22 mouse cellular contexts compared by ENCODE assay signal in genomic region chr5:129918065-129918651, GRCm38 (mm10). TPM values are rescaled to one million over a fixed set of nuclear protein-coding genes. Genes with fewer than 3 reads are reported as not detected.
DNase-seq lines count a peak whose midpoint lies in the region; ATAC-seq and TF ChIP-seq lines count a peak whose summit lies in the region.
"Had no signal": no experiment of that assay in that cellular context is flagged by ENCODE, and none has a peak within 500 bp of the region (broad histone marks: within the 10 kb centered on the region; RNA-seq: fewer than 3 reads in every experiment).

No protein-coding gene starts in this region.

- H3K27me3 ChIP-seq in liver, postnatal 0 days (ENCODE audit: insufficient read depth, low read length), result no peaks in the 10 kb centered on the region
- H3K27me3 ChIP-seq in liver, embryonic 14.5 days (ENCODE audit: control insufficient read depth, insufficient read depth, low read length), result no peaks in the 10 kb centered on the region
- no peaks in the 10 kb centered on the region for H3K27me3 ChIP-seq in kidney, adult 2 months (replicated peaks; ENCODE audit: control insufficient read depth, insufficient read depth, low read length)
- H3K27me3 ChIP-seq in forebrain, postnatal 0 days (ENCODE audit: insufficient read depth, low read length), result no peaks in the 10 kb centered on the region
- H3K27me3 ChIP-seq in midbrain, embryonic 10.5 days (ENCODE audit: low read depth, poor library complexity, severe bottlenecking), result no peaks in the 10 kb centered on the region
- H3K27me3 ChIP-seq: embryonic facial prominence, embryonic 13.5 days; forebrain, embryonic 12.5 days; heart, embryonic 15.5 days; intestine, embryonic 15.5 days had no signal

- no peak overlapping the region for H3K9ac ChIP-seq in liver, postnatal 0 days (replicated peaks)
- H3K9ac ChIP-seq in ES-E14 (ENCODE audit: insufficient read depth, low read depth, low read length, poor library complexity, severe bottlenecking), result peak overlapping the region; percentile 73
- H3K9ac ChIP-seq in liver, embryonic 14.5 days (replicated peaks), result no peak overlapping the region
- no peak overlapping the region for H3K9ac ChIP-seq in forebrain, postnatal 0 days
- H3K9ac ChIP-seq: embryonic facial prominence, embryonic 13.5 days; forebrain, embryonic 12.5 days; heart, embryonic 15.5 days; hindbrain, embryonic 14.5 days; intestine, embryonic 15.5 days had no signal

- no peak overlapping the region for H3K27ac ChIP-seq in liver, postnatal 0 days (ENCODE audit: low read depth)
- peak overlapping the region; percentile 94 for H3K27ac ChIP-seq in ES-E14 (ENCODE audit: insufficient read depth, low read depth, low read length, poor library complexity, severe bottlenecking)
- no peak overlapping the region for H3K27ac ChIP-seq in liver, embryonic 14.5 days
- no peak overlapping the region for H3K27ac ChIP-seq in kidney, adult 2 months (ENCODE audit: insufficient read depth, low read depth, low read length)
- H3K27ac ChIP-seq in forebrain, postnatal 0 days (ENCODE audit: low read depth, low read length), result no peak overlapping the region
- H3K27ac ChIP-seq in midbrain, embryonic 10.5 days (replicated peaks), result no peak overlapping the region
- H3K27ac ChIP-seq: embryonic facial prominence, embryonic 13.5 days; forebrain, embryonic 12.5 days; heart, embryonic 15.5 days; hindbrain, embryonic 14.5 days; intestine, embryonic 15.5 days had no signal

- TF ChIP-seq CTCF in liver, postnatal 0 days (IDR thresholded peaks at IDR 0.05; ENCODE audit: low read depth), result no peak
- TF ChIP-seq CTCF in liver, embryonic 14.5 days (IDR thresholded peaks at IDR 0.05; ENCODE audit: low read depth), result no peak
- TF ChIP-seq CTCF in kidney, adult 2 months (conservative IDR thresholded peaks at IDR 0.05; ENCODE audit: insufficient read depth, insufficient read length, low read depth, low read length), result no peak
- TF ChIP-seq CTCF in forebrain, postnatal 0 days (IDR thresholded peaks at IDR 0.05; ENCODE audit: low read depth), result no peak

- TF ChIP-seq POLR2A in kidney, adult 2 months (IDR thresholded peaks at IDR 0.05; ENCODE audit: low read depth, low read length), result no peak

- TF ChIP-seq EP300 in liver, postnatal 0 days (IDR thresholded peaks at IDR 0.05; ENCODE audit: low read depth), result no peak
- no peak for TF ChIP-seq EP300 in liver, embryonic 14.5 days (IDR thresholded peaks at IDR 0.05; ENCODE audit: low read depth)

- H3K4me2 ChIP-seq in liver, postnatal 0 days (ENCODE audit: low read depth, low read length), result no peak overlapping the region
- H3K4me2 ChIP-seq in liver, embryonic 14.5 days (ENCODE audit: low read depth), result no peak overlapping the region
- H3K4me2 ChIP-seq in forebrain, postnatal 0 days (ENCODE audit: low read depth), result no peak overlapping the region
- H3K4me2 ChIP-seq: embryonic facial prominence, embryonic 13.5 days; forebrain, embryonic 12.5 days; heart, embryonic 11.5 days; heart, embryonic 15.5 days; hindbrain, embryonic 14.5 days; intestine, embryonic 15.5 days had no signal

- DNase-seq in liver (peak; percentile 37), ES-E14 (ENCODE audit: low read depth, low spot score) (no peak), ZHBTc4 (ENCODE audit: low read depth, low spot score) (peak; percentile 83)
- no peak for DNase-seq in liver, postnatal 0 days
- peak in 1 of 3 experiments; percentile 37 for DNase-seq in liver, embryonic 14.5 days (ENCODE audit: low read depth in 3 of 3, low spot score in 3 of 3)
- no peak for DNase-seq in kidney, adult 2 months
- DNase-seq in forebrain, postnatal 0 days, result no peak
- no peak for DNase-seq in midbrain, embryonic 10.5 days (ENCODE audit: low spot score)
- DNase-seq: adrenal gland, postnatal 14 days; cerebellum, adult 11-12 months; cerebellum, adult 9-11 months; cerebellum, postnatal 36 days; gastrocnemius, postnatal 14 days; heart, adult 11 months; heart, postnatal 14 days had no signal

- no peak overlapping the region for H3K4me3 ChIP-seq in liver, postnatal 0 days (ENCODE audit: low read depth, low read length)
- H3K4me3 ChIP-seq in ES-E14 (ENCODE audit: insufficient read depth in 1 of 2, low read depth in 1 of 2, low read length in 2 of 2, poor library complexity in 1 of 2, severe bottlenecking in 1 of 2), result peak overlapping the region; percentile 39 to 53
- H3K4me3 ChIP-seq in liver, embryonic 14.5 days (ENCODE audit: insufficient read depth in 1 of 2, low read depth in 2 of 2, low read length in 2 of 2), result no peak overlapping the region
- no peak overlapping the region for H3K4me3 ChIP-seq in kidney, adult 2 months (ENCODE audit: insufficient read depth, low read depth, low read length)
- no peak overlapping the region for H3K4me3 ChIP-seq in forebrain, postnatal 0 days (ENCODE audit: low read depth, low read length)
- H3K4me3 ChIP-seq in midbrain, embryonic 10.5 days, result no peak overlapping the region
- H3K4me3 ChIP-seq: embryonic facial prominence, embryonic 13.5 days; forebrain, embryonic 12.5 days; heart, embryonic 15.5 days; intestine, embryonic 15.5 days had no signal

- ATAC-seq in liver, postnatal 0 days, result no peak
- ATAC-seq in liver, embryonic 14.5 days (ENCODE audit: insufficient read depth), result peak; percentile 56; the same call in 1 of the 2 replicates
- ATAC-seq in forebrain, postnatal 0 days, result no peak
- ATAC-seq: forebrain, embryonic 16.5 days; intestine, embryonic 15.5 days had no signal

- no peaks in the 10 kb centered on the region for H3K9me3 ChIP-seq in liver, postnatal 0 days (ENCODE audit: low read length)
- no peaks in the 10 kb centered on the region for H3K9me3 ChIP-seq in ES-E14 (ENCODE audit: control insufficient read depth, insufficient read depth, low read depth, low read length)
- H3K9me3 ChIP-seq in liver, embryonic 14.5 days (ENCODE audit: control insufficient read depth, low read length), result no peaks in the 10 kb centered on the region
- H3K9me3 ChIP-seq in forebrain, postnatal 0 days (ENCODE audit: low read length), result no peaks in the 10 kb centered on the region
- H3K9me3 ChIP-seq in midbrain, embryonic 10.5 days (replicated peaks), result no peaks in the 10 kb centered on the region
- H3K9me3 ChIP-seq: embryonic facial prominence, embryonic 13.5 days; forebrain, embryonic 12.5 days; heart, embryonic 15.5 days; intestine, embryonic 15.5 days had no signal

- no peaks in the 10 kb centered on the region for H3K4me1 ChIP-seq in liver, postnatal 0 days (ENCODE audit: insufficient read depth)
- peaks cover 6 to 9% of the 10 kb centered on the region in 2 experiments; a peak in 3 of 4 replicates for H3K4me1 ChIP-seq in ES-E14 (ENCODE audit: control insufficient read depth in 2 of 2, insufficient read depth in 2 of 2, low read length in 2 of 2, poor library complexity in 1 of 2)
- peaks cover 0 to 4% of the 10 kb centered on the region in 2 experiments; a peak in 1 of 4 replicates for H3K4me1 ChIP-seq in liver, embryonic 14.5 days (replicated peaks; ENCODE audit: control insufficient read depth in 2 of 2, insufficient read depth in 2 of 2, low read length in 1 of 2)
- H3K4me1 ChIP-seq in kidney, adult 2 months (ENCODE audit: control insufficient read depth, insufficient read depth, low read length), result no peaks in the 10 kb centered on the region
- no peaks in the 10 kb centered on the region for H3K4me1 ChIP-seq in forebrain, postnatal 0 days (ENCODE audit: insufficient read depth)
- H3K4me1 ChIP-seq in midbrain, embryonic 10.5 days, result no peaks in the 10 kb centered on the region
- H3K4me1 ChIP-seq: embryonic facial prominence, embryonic 13.5 days; forebrain, embryonic 12.5 days; heart, embryonic 15.5 days; intestine, embryonic 15.5 days had no signal

- in situ Hi-C loops in ES-E14 (cut with MboI; ENCODE audit: low sequenced_read_pairs in 2 of 2, unreplicated experiment in 2 of 2), result no loop called here

- 84% methylated on average over 24 of the region's 24 CpGs for WGBS in liver, postnatal 0 days (ENCODE audit: insufficient replicate concordance)
- 80% methylated on average over 24 of the region's 24 CpGs for WGBS in liver, embryonic 14.5 days (ENCODE audit: insufficient replicate concordance)
- 91% methylated on average over 24 of the region's 24 CpGs for WGBS in kidney, adult 2 months
- 92% methylated on average over 24 of the region's 24 CpGs for WGBS in forebrain, postnatal 0 days
- 90% methylated on average over 24 of the region's 24 CpGs for WGBS in midbrain, embryonic 10.5 days

- no peaks in the 10 kb centered on the region for H3K36me3 ChIP-seq in liver, postnatal 0 days (replicated peaks; ENCODE audit: insufficient read depth, low read length)
- H3K36me3 ChIP-seq in ES-E14 (ENCODE audit: control insufficient read depth, insufficient read depth, low read length, poor library complexity, severe bottlenecking), result no peaks in the 10 kb centered on the region
- H3K36me3 ChIP-seq in liver, embryonic 14.5 days (replicated peaks; ENCODE audit: control insufficient read depth, insufficient read depth, low read depth), result no peaks in the 10 kb centered on the region
- H3K36me3 ChIP-seq in kidney, adult 2 months (ENCODE audit: control insufficient read depth, insufficient read depth, low read length), result no peaks in the 10 kb centered on the region
- no peaks in the 10 kb centered on the region for H3K36me3 ChIP-seq in forebrain, postnatal 0 days (ENCODE audit: insufficient read depth)
- no peaks in the 10 kb centered on the region for H3K36me3 ChIP-seq in midbrain, embryonic 10.5 days
- H3K36me3 ChIP-seq: embryonic facial prominence, embryonic 13.5 days; forebrain, embryonic 12.5 days; heart, embryonic 15.5 days; intestine, embryonic 15.5 days had no signal

RNA-seq across cellular contexts. Expression of gene Nupr1l, which starts 9.8 kb away (rescaled TPM):
- polyA plus RNA-seq in liver, postnatal 0 days (2015; fragmentation: Nextera tagmentation; extraction: Ambion mirVana), result 1.4 TPM in 2 replicates
- total RNA-seq in ES-E14 (2012; rRNA removed), result 1.1 and 2.9 TPM in 2 replicates
- polyA plus RNA-seq in liver, embryonic 14.5 days (2012; rRNA removed), result 0.26 and 0.61 TPM in 2 replicates
- polyA plus RNA-seq in liver, embryonic 14.5 days (2014; fragmentation: Nextera tagmentation; extraction: Ambion mirVana), result 0.71 and 0.72 TPM in 2 replicates
- polyA plus RNA-seq in kidney, adult 2 months (2012; rRNA removed), result 5.7 and 7.4 TPM in 2 replicates
- 1.4 and 3.0 TPM in 2 replicates for total RNA-seq in forebrain, postnatal 0 days (2014; rRNA removed)
- polyA plus RNA-seq in forebrain, postnatal 0 days (2015; fragmentation: Nextera tagmentation; extraction: Ambion mirVana), result 5.5 and 5.6 TPM in 2 replicates
- 4.2 and 6.1 TPM in 2 replicates for polyA plus RNA-seq in midbrain, embryonic 10.5 days (2016; fragmentation: Nextera tagmentation; extraction: Ambion mirVana)

RNA-seq across cellular contexts. Expression of gene Phkg1, which starts 19.8 kb away (rescaled TPM):
- polyA plus RNA-seq in liver, postnatal 0 days (2015; fragmentation: Nextera tagmentation; extraction: Ambion mirVana), result 0.08 and 0.20 TPM in 2 replicates
- 6.4 and 7.2 TPM in 2 replicates for total RNA-seq in ES-E14 (2012; rRNA removed)
- polyA plus RNA-seq in liver, embryonic 14.5 days (2012; rRNA removed), result 0.05 and 0.10 TPM in 2 replicates
- 0.10 and 0.18 TPM in 2 replicates for polyA plus RNA-seq in liver, embryonic 14.5 days (2014; fragmentation: Nextera tagmentation; extraction: Ambion mirVana)
- 3.2 and 3.7 TPM in 2 replicates for polyA plus RNA-seq in kidney, adult 2 months (2012; rRNA removed)
- total RNA-seq in forebrain, postnatal 0 days (2014; rRNA removed), result 1.2 and 1.4 TPM in 2 replicates
- 0.50 and 1.3 TPM in 2 replicates for polyA plus RNA-seq in forebrain, postnatal 0 days (2015; fragmentation: Nextera tagmentation; extraction: Ambion mirVana)
- 0.25 and 0.41 TPM in 2 replicates for polyA plus RNA-seq in midbrain, embryonic 10.5 days (2016; fragmentation: Nextera tagmentation; extraction: Ambion mirVana)

RNA-seq across cellular contexts. Expression of gene Zbed5, which starts 22.6 kb away (rescaled TPM):
- polyA plus RNA-seq in liver, postnatal 0 days (2015; fragmentation: Nextera tagmentation; extraction: Ambion mirVana), result 3.3 and 3.7 TPM in 2 replicates
- total RNA-seq in ES-E14 (2012; rRNA removed), result 15.7 and 16.6 TPM in 2 replicates
- 0.43 and 0.70 TPM in 2 replicates for polyA plus RNA-seq in liver, embryonic 14.5 days (2012; rRNA removed)
- polyA plus RNA-seq in liver, embryonic 14.5 days (2014; fragmentation: Nextera tagmentation; extraction: Ambion mirVana), result 0.67 and 1.4 TPM in 2 replicates
- polyA plus RNA-seq in kidney, adult 2 months (2012; rRNA removed), result 0.54 and 0.61 TPM in 2 replicates
- total RNA-seq in forebrain, postnatal 0 days (2014; rRNA removed), result 21.2 and 23.6 TPM in 2 replicates
- polyA plus RNA-seq in forebrain, postnatal 0 days (2015; fragmentation: Nextera tagmentation; extraction: Ambion mirVana), result 8.3 and 9.8 TPM in 2 replicates
- polyA plus RNA-seq in midbrain, embryonic 10.5 days (2016; fragmentation: Nextera tagmentation; extraction: Ambion mirVana), result 5.1 and 5.3 TPM in 2 replicates

RNA-seq across cellular contexts. Expression of gene Vkorc1l1, which starts 23.6 kb away (rescaled TPM):
- 17.5 and 18.2 TPM in 2 replicates for polyA plus RNA-seq in liver, postnatal 0 days (2015; fragmentation: Nextera tagmentation; extraction: Ambion mirVana)
- 48.1 and 58.9 TPM in 2 replicates for total RNA-seq in ES-E14 (2012; rRNA removed)
- polyA plus RNA-seq in liver, embryonic 14.5 days (2012; rRNA removed), result 16.5 and 16.6 TPM in 2 replicates
- polyA plus RNA-seq in liver, embryonic 14.5 days (2014; fragmentation: Nextera tagmentation; extraction: Ambion mirVana), result 16.2 and 17.5 TPM in 2 replicates
- 14.8 and 19.3 TPM in 2 replicates for polyA plus RNA-seq in kidney, adult 2 months (2012; rRNA removed)
- 43.5 and 52.8 TPM in 2 replicates for total RNA-seq in forebrain, postnatal 0 days (2014; rRNA removed)
- 16.9 and 22.0 TPM in 2 replicates for polyA plus RNA-seq in forebrain, postnatal 0 days (2015; fragmentation: Nextera tagmentation; extraction: Ambion mirVana)
- 30.9 and 35.5 TPM in 2 replicates for polyA plus RNA-seq in midbrain, embryonic 10.5 days (2016; fragmentation: Nextera tagmentation; extraction: Ambion mirVana)

RNA-seq across cellular contexts. Expression of gene Chchd2, which starts 30.9 kb away (rescaled TPM):
- 955 and 988 TPM in 2 replicates for polyA plus RNA-seq in liver, postnatal 0 days (2015; fragmentation: Nextera tagmentation; extraction: Ambion mirVana)
- total RNA-seq in ES-E14 (2012; rRNA removed), result 738 and 874 TPM in 2 replicates
- polyA plus RNA-seq in liver, embryonic 14.5 days (2012; rRNA removed), result 452 and 500 TPM in 2 replicates
- polyA plus RNA-seq in liver, embryonic 14.5 days (2014; fragmentation: Nextera tagmentation; extraction: Ambion mirVana), result 630 and 646 TPM in 2 replicates
- polyA plus RNA-seq in kidney, adult 2 months (2012; rRNA removed), result 1,042 and 1,503 TPM in 2 replicates
- 905 and 1,053 TPM in 2 replicates for total RNA-seq in forebrain, postnatal 0 days (2014; rRNA removed)
- polyA plus RNA-seq in forebrain, postnatal 0 days (2015; fragmentation: Nextera tagmentation; extraction: Ambion mirVana), result 889 and 1,240 TPM in 2 replicates
- 1,024 and 1,060 TPM in 2 replicates for polyA plus RNA-seq in midbrain, embryonic 10.5 days (2016; fragmentation: Nextera tagmentation; extraction: Ambion mirVana)

Comparison
In these comparisons a context has a peak if more than half of its experiments do, and no peak if none do; other contexts are left out.
1. DNase-seq: peak in liver (single experiment) and ZHBTc4 (single experiment); none in liver, postnatal 0 days (single experiment), ES-E14 (single experiment), kidney, adult 2 months (single experiment), forebrain, postnatal 0 days (single experiment) and midbrain, embryonic 10.5 days (single experiment).
2. H3K4me3 ChIP-seq: peak in ES-E14 (2 of 2); none in liver, postnatal 0 days (single experiment), liver, embryonic 14.5 days (0 of 2), kidney, adult 2 months (single experiment), forebrain, postnatal 0 days (single experiment) and midbrain, embryonic 10.5 days (single experiment).